Mouse (Mus musculus) midbrain, embryonic 11.5 days (tissue): Measurements from ENCODE around the gene Osbp. TPM values are rescaled to one million over a fixed set of nuclear protein-coding genes. Genes with fewer than 3 reads are reported as not detected.

Experiments used
- ATAC-seq: fragments of 200-750 bp; cut with Nextera tagmentation; 2 replicates; pipeline ENCODE4 v1.8.0; 2017; ENCODE audit warnings: moderate TSS enrichment, moderate library complexity; ENCODE audit not compliant: low FRiP score
- DNase-seq: peaks from one replicate; pipeline ENCODE4 v3.0.0; 2015; ENCODE audit warnings: low spot score; ENCODE audit errors: missing footprints
- H3K27ac ChIP-seq: fragments of 300-500 bp; sonication (generic); 2 replicates; pipeline ENCODE4 v1.5.1; 2014; ENCODE audit warnings: low read depth, low read length
- H3K27me3 ChIP-seq: fragments of 300-500 bp; sonication (generic); 2 replicates; pipeline ENCODE4 v1.6.1; 2014; ENCODE audit warnings: mild to moderate bottlenecking, low read length, moderate library complexity, mixed read lengths; ENCODE audit not compliant: control insufficient read depth, insufficient read depth
- H3K36me3 ChIP-seq: fragments of 300-500 bp; sonication (generic); 2 replicates; pipeline ENCODE4 v1.6.1; 2014; ENCODE audit warnings: mild to moderate bottlenecking, low read length, moderate library complexity, mixed read lengths; ENCODE audit not compliant: control insufficient read depth, insufficient read depth
- H3K4me1 ChIP-seq: fragments of 300-500 bp; sonication (generic); 2 replicates; pipeline ENCODE4 v1.6.1; 2014; ENCODE audit warnings: low read length; ENCODE audit not compliant: control insufficient read depth, insufficient read depth
- H3K4me2 ChIP-seq: fragments of 300-500 bp; sonication (generic); 2 replicates; pipeline ENCODE4 v1.6.1; 2014; ENCODE audit warnings: mild to moderate bottlenecking, moderate library complexity
- H3K4me3 ChIP-seq: fragments of 300-500 bp; sonication (generic); 2 replicates; pipeline ENCODE4 v1.5.1; 2014; ENCODE audit warnings: low read depth, low read length
- H3K9ac ChIP-seq: fragments of 300-500 bp; sonication (generic); 2 replicates; pipeline ENCODE4 v1.6.1; 2014; ENCODE audit warnings: low read length
- H3K9me3 ChIP-seq: fragments of 300-500 bp; sonication (generic); 2 replicates; pipeline ENCODE4 v1.6.1; 2016; ENCODE audit warnings: low read length; ENCODE audit not compliant: control insufficient read depth
- WGBS: fragments of 180-500 bp; shearing (Covaris S2); extraction: QIAGEN DNeasy Blood & Tissue Kit; methylation state at CpG from one replicate; pipeline ENCODE4 v1.1.7; 2014; 5-methylcytosine and 5-hydroxymethylcytosine counted together
- polyA plus RNA-seq: library from polyadenylated mRNA; unstranded; fragments of >200 nt; fragmentation: Nextera tagmentation; extraction: Ambion mirVana; gene quantifications from 2 replicates; pipeline ENCODE4 v1.2.1, GENCODE M21; 2014

The Osbp gene
- polyA plus RNA-seq, 1 experiment from 2014 or later = 6.0 TPM

GRCm38 (mm10) chr19:12008410-12009380 is 43.0 kb downstream of the Osbp start:
- Histone ChIP-seq H3K27me3 (peaks cover 4% of the 10 kb centered on the region), H3K4me1 (peaks cover 3% of the 10 kb centered on the region; the same call in 1 of the 2 replicates), H3K27ac (no peak overlapping the region), H3K4me2 (no peak overlapping the region), H3K9ac (no peak overlapping the region), H3K9me3 (no peaks in the 10 kb centered on the region), H3K36me3 (no peaks in the 10 kb centered on the region), H3K4me3 (no peak overlapping the region)
- DNase-seq (peak; percentile 90), ATAC-seq (no peak)
- WGBS = 21% methylated on average over 17 of the region's 17 CpGs

- H3K4me2 ChIP-seq = peak overlapping the region; percentile 63
- no peaks in the 10 kb centered on the region for H3K9me3 ChIP-seq
- peak overlapping the region; percentile 84 for H3K27ac ChIP-seq
- H3K4me3 ChIP-seq = peak overlapping the region; percentile 64
- no peaks in the 10 kb centered on the region for H3K36me3 ChIP-seq
- DNase-seq (peak; percentile 99), ATAC-seq (no peak)
- WGBS = under 1% methylated on average over 24 of the region's 24 CpGs
- peak overlapping the region; percentile 82 for H3K9ac ChIP-seq
- H3K4me1 ChIP-seq = peaks cover 3% of the 10 kb centered on the region; the same call in 1 of the 2 replicates
- peaks cover 4% of the 10 kb centered on the region for H3K27me3 ChIP-seq
Measured at GRCm38 (mm10) chr19:12009501-12010280, 44.0 kb downstream of the Osbp start.

GRCm38 (mm10) chr19:12010281-12010771 is 44.6 kb downstream of the Osbp start:
- under 1% methylated on average over 24 of the region's 24 CpGs for WGBS
- H3K4me3 ChIP-seq = peak overlapping the region; percentile 64

GRCm38 (mm10) chr19:12010916-12011559 is 45.3 kb downstream of the Osbp start:
- DNase-seq (peak; percentile 99), ATAC-seq (peak; percentile 43)
- peak overlapping the region; percentile 82 for H3K9ac ChIP-seq
- peak overlapping the region; percentile 64 for H3K4me3 ChIP-seq
- no peaks in the 10 kb centered on the region for H3K36me3 ChIP-seq
- peaks cover 4% of the 10 kb centered on the region for H3K27me3 ChIP-seq
- peaks cover 3% of the 10 kb centered on the region; the same call in 1 of the 2 replicates for H3K4me1 ChIP-seq
- no peaks in the 10 kb centered on the region for H3K9me3 ChIP-seq
- H3K4me2 ChIP-seq = peak overlapping the region; percentile 63
- under 1% methylated on average over 26 of the region's 26 CpGs for WGBS
- peak overlapping the region; percentile 84 for H3K27ac ChIP-seq

More at GRCm38 (mm10) chr19:12010281-12010771, 44.6 kb downstream of the Osbp start:
- peak overlapping the region; percentile 63 for H3K4me2 ChIP-seq
- peaks cover 4% of the 10 kb centered on the region for H3K27me3 ChIP-seq
- H3K9me3 ChIP-seq = no peaks in the 10 kb centered on the region
- H3K36me3 ChIP-seq = no peaks in the 10 kb centered on the region
- DNase-seq (peak; percentile 99), ATAC-seq (peak; percentile 43)
- H3K27ac ChIP-seq = peak overlapping the region; percentile 84
- H3K4me1 ChIP-seq = peaks cover 3% of the 10 kb centered on the region; the same call in 1 of the 2 replicates
- peak overlapping the region; percentile 82 for H3K9ac ChIP-seq

GRCm38 (mm10) chr19:12011560-12012556 is 46.1 kb downstream of the Osbp start:
- WGBS = under 1% methylated on average over 49 of the region's 49 CpGs
- Histone ChIP-seq H3K36me3 (no peaks in the 10 kb centered on the region), H3K9me3 (no peaks in the 10 kb centered on the region), H3K4me2 (peak overlapping the region; percentile 63), H3K27ac (no peak overlapping the region; the same call in 1 of the 2 replicates), H3K4me3 (peak overlapping the region; percentile 64), H3K27me3 (peaks cover 4% of the 10 kb centered on the region), H3K9ac (peak overlapping the region; percentile 82; the same call in 1 of the 2 replicates), H3K4me1 (peaks cover 3% of the 10 kb centered on the region; the same call in 1 of the 2 replicates)
- peak; percentile 100 for DNase-seq
- ATAC-seq = peak; percentile 86

GRCm38 (mm10) chr19:12012615-12013014 is 46.9 kb downstream of the Osbp start:
- peak overlapping the region; percentile 49; the same call in 1 of the 2 replicates for H3K9ac ChIP-seq

GRCm38 (mm10) chr19:12013228-12013627 is 47.5 kb downstream of the Osbp start:
- Histone ChIP-seq H3K4me1 (peaks cover 3% of the 10 kb centered on the region; the same call in 1 of the 2 replicates), H3K4me3 (peak overlapping the region; percentile 64), H3K9ac (peak overlapping the region; percentile 49), H3K27me3 (no peaks in the 10 kb centered on the region), H3K9me3 (no peaks in the 10 kb centered on the region), H3K4me2 (peak overlapping the region; percentile 50), H3K27ac (no peak overlapping the region), H3K36me3 (no peaks in the 10 kb centered on the region)
- DNase-seq (peak; percentile 89), ATAC-seq (no peak)
- 0% methylated on average over 12 of the region's 12 CpGs for WGBS

More at GRCm38 (mm10) chr19:12012615-12013014, 46.9 kb downstream of the Osbp start:
- peak overlapping the region; percentile 64 for H3K4me3 ChIP-seq
- DNase-seq (peak; percentile 88), ATAC-seq (no peak)
- peak overlapping the region; percentile 50 for H3K4me2 ChIP-seq
- H3K9me3 ChIP-seq = no peaks in the 10 kb centered on the region
- no peaks in the 10 kb centered on the region for H3K36me3 ChIP-seq
- H3K4me1 ChIP-seq = peaks cover 3% of the 10 kb centered on the region; the same call in 1 of the 2 replicates
- WGBS = 1% methylated on average over 10 of the region's 10 CpGs
- H3K27ac ChIP-seq = no peak overlapping the region
- H3K27me3 ChIP-seq = no peaks in the 10 kb centered on the region
